Mouse (Mus musculus) heart, embryonic 12.5 days (tissue): ENCODE measurements at regions not wholly inside any gene's neighbourhood (a gene's known extent, or its start where the extent isn't known, plus 50 kb on each side); places are given as distances from the start of the nearest gene placed in this dataset. TPM values are rescaled to one million over a fixed set of nuclear protein-coding genes. Genes with fewer than 3 reads are reported as not detected.

Experiments
- ATAC-seq: fragments of 200-750 bp; cut with Nextera tagmentation; 2 replicates; pipeline ENCODE4 v1.8.0; 2017; ENCODE audit warnings: moderate TSS enrichment, moderate library complexity; ENCODE audit not compliant: insufficient number of reproducible peaks, low FRiP score
- H3K27ac ChIP-seq: fragments of 300-500 bp; sonication (generic); 2 replicates; pipeline ENCODE4 v1.5.1; 2016; ENCODE audit warnings: mild to moderate bottlenecking, moderate library complexity; ENCODE audit not compliant: poor library complexity, severe bottlenecking
- H3K27me3 ChIP-seq: fragments of 300-500 bp; sonication (generic); replicated peaks from 2 replicates; pipeline ENCODE4 v1.6.1; 2016; ENCODE audit warnings: mild to moderate bottlenecking, moderate library complexity
- H3K36me3 ChIP-seq: fragments of 300-500 bp; sonication (generic); 2 replicates; pipeline ENCODE4 v1.6.1; 2016; ENCODE audit warnings: mild to moderate bottlenecking, moderate library complexity
- H3K4me1 ChIP-seq: fragments of 300-500 bp; sonication (generic); replicated peaks from 2 replicates; pipeline ENCODE4 v1.6.1; 2016; ENCODE audit warnings: mild to moderate bottlenecking
- H3K4me2 ChIP-seq: fragments of 300-500 bp; sonication (generic); 2 replicates; pipeline ENCODE4 v1.6.1; 2016; ENCODE audit warnings: mild to moderate bottlenecking, moderate library complexity
- H3K4me3 ChIP-seq: fragments of 300-500 bp; sonication (generic); 2 replicates; pipeline ENCODE4 v1.5.1; 2016; ENCODE audit warnings: mild to moderate bottlenecking
- H3K9ac ChIP-seq: fragments of 300-500 bp; sonication (generic); 2 replicates; pipeline ENCODE4 v1.6.1; 2016; ENCODE audit warnings: mild to moderate bottlenecking, moderate library complexity
- H3K9me3 ChIP-seq: fragments of 300-500 bp; sonication (generic); replicated peaks from 2 replicates; pipeline ENCODE4 v1.6.1; 2016; ENCODE audit warnings: mild to moderate bottlenecking, moderate library complexity
- whole genome bisulfite sequencing: fragments of 180-500 bp; shearing (Covaris S2); methylation state at CpG from one replicate; pipeline ENCODE4 v1.1.7; 2016; 5-methylcytosine and 5-hydroxymethylcytosine counted together
- microRNA-seq: library from miRNA; unstranded; fragments of <30 nt; microRNA quantifications from one replicate; pipeline ENCODE4, GENCODE M21; 2017

- H3K4me1 ChIP-seq: no peaks in the 10 kb centered on the region
- H3K9me3 ChIP-seq: no peaks in the 10 kb centered on the region
- H3K27me3 ChIP-seq: peaks cover 20% of the 10 kb centered on the region; the same call in 1 of the 2 replicates
- H3K9ac ChIP-seq: no peak overlapping the region
- no peak overlapping the region for H3K4me2 ChIP-seq
- H3K36me3 ChIP-seq: no peaks in the 10 kb centered on the region
- H3K4me3 ChIP-seq: no peak overlapping the region
- ATAC-seq: no peak
- no peak overlapping the region for H3K27ac ChIP-seq
- 81% methylated on average over 10 of the region's 10 CpGs for WGBS
Observed at GRCm38 (mm10) chr4:137104447-137105044, 55.9 kb upstream of the Zbtb40 start.

GRCm38 (mm10) chr4:137101169-137101568 lies 52.6 kb upstream of the Zbtb40 start:
- no peak overlapping the region for H3K9ac ChIP-seq
- H3K4me3 ChIP-seq: no peak overlapping the region
- no peaks in the 10 kb centered on the region for H3K36me3 ChIP-seq
- H3K4me1 ChIP-seq: peaks cover 9% of the 10 kb centered on the region
- no peak overlapping the region for H3K27ac ChIP-seq
- peaks cover 42% of the 10 kb centered on the region for H3K27me3 ChIP-seq
- no peaks in the 10 kb centered on the region for H3K9me3 ChIP-seq
- H3K4me2 ChIP-seq: no peak overlapping the region
- WGBS: 77% methylated on average over 12 of the region's 12 CpGs
- ATAC-seq: no peak

- ATAC-seq: no peak
- 86% methylated on average over 4 of the region's 4 CpGs for WGBS
- Histone ChIP-seq H3K9ac (no peak overlapping the region), H3K36me3 (no peaks in the 10 kb centered on the region), H3K4me2 (no peak overlapping the region), H3K27ac (no peak overlapping the region), H3K27me3 (peaks cover 42% of the 10 kb centered on the region), H3K4me3 (no peak overlapping the region), H3K9me3 (no peaks in the 10 kb centered on the region), H3K4me1 (peaks cover 9% of the 10 kb centered on the region)
Observed at GRCm38 (mm10) chr4:137100756-137101155, 52.2 kb upstream of the Zbtb40 start.

Small RNA genes in the stretch of these regions (microRNA-seq; reads per million reads assigned to microRNA genes)
- not detected for gene Gm23263
- not detected for gene Gm25399
